Mouse (Mus musculus) left cerebral cortex, adult 2 months (tissue): ENCODE data around the gene Draxin. TPM values are rescaled to one million over a fixed set of nuclear protein-coding genes. Genes with fewer than 3 reads are reported as not detected.
A peak's percentile ranks its signal among the peaks of the same experiment; 100 is the strongest.

Source experiments
- DNase-seq, 2 experiments: peaks; one replicate each; pipeline ENCODE4 v3.0.0; 2021 to 2022; ENCODE audit warnings: low spot score in 2 of 2, mixed read lengths in 1 of 2; ENCODE audit errors: extremely low spot score in 1 of 2
- H3K27ac ChIP-seq: fragments of 200-600 bp; 2 replicates; pipeline ENCODE4 v1.8.1; 2022
- H3K4me3 ChIP-seq: fragments of 200-600 bp; 2 replicates; pipeline ENCODE4 v1.8.1; 2022
- CTCF ChIP-seq: fragments of 200-600 bp; IDR thresholded peaks from 2 replicates; pipeline ENCODE4 v1.8.1; 2022; ENCODE audit warnings: antibody characterized with exemption, mild to moderate bottlenecking, moderate library complexity
- intact Hi-C: fragments of 180-260 bp; cut with DNase I; formaldehyde crosslinking; loops from one replicate; pipeline ENCODE4 v1.15.1; 2025
- total RNA-seq, 2 experiments: library from RNA; stranded (reverse); gene quantifications; 2 replicates each; pipeline ENCODE4 v1.2.3; 2021

Gene Draxin
- total RNA-seq, 2 experiments from 2014 or later, result 0.20 to 0.30 TPM

DNA sequence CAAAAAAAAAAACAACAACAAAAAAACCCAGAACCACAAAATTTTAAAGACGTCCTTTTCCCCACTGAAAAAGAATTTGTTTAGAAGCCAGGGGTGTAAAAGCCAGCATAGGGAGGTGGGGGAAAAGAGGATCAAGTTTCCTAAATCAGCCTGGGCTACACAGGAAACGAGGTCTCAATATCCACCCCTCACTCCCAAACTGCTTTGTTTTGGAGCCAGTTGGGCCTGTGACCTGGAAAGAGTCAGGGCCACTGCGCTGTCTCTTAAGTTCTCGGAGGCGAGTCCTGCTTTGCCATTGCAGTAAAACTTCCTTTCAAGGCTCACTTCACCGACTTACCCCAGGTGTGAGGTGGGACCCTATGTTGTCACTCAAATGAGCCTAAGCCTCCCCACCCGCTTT, 19.7 kb upstream of the Draxin start:
- DNase-seq, result no peak
- intact Hi-C loops, result no loop called here
- Histone ChIP-seq H3K4me3 (no peak overlapping the region), H3K27ac (no peak overlapping the region)
- no peak for TF ChIP-seq CTCF

DNA sequence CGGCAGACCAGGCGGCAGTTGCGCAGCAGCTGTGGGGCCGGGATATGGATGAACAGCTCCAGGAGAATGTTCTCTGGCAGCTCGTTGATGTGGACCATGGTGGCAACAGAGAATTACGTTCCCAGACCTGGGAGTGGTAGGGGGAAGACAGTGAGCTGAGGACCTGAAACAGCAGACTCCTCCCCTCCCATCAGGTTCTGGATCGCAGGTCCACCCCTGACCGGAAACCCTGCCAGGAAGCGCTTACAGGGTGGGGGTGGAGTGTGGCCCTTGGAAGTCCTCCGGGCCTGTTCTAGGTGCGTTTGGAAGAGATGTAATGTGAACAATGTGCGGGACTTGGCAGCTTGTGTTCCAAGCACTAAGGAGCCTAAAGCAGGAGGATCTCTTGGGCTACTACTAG, 19.0 kb upstream of the Draxin start:
- no peak overlapping the region for H3K27ac ChIP-seq
- no peak for DNase-seq
- no peak overlapping the region for H3K4me3 ChIP-seq
- no peak for TF ChIP-seq CTCF
- intact Hi-C loops, result no loop called here

- Histone ChIP-seq H3K4me3 (no peak overlapping the region), H3K27ac (no peak overlapping the region)
- intact Hi-C loops, result no loop called here
- no peak for DNase-seq
- TF ChIP-seq CTCF, result no peak
Observed at GRCm38 (mm10) chr4:148147714-148148113, 17.2 kb upstream of the Draxin start.

DNA sequence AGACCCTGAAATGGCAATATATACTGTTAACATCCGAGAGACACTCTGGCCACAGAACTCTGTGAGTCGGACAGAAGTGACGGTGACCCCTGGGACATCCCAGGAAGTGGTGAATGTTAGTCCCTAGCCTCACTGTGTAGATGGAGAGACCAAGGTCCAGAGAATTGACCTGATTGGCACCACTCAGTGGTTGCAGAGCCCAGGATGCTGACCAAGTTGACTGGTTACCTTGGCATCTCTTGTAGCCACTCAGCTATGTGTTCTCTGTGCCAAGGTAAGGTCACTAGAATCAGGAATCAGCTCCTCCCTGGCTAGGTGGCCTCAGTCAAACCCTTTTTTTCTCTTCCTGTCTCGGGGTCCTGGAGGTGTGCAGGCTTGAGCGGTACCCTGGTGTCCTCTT, 13.2 kb upstream of the Draxin start:
- TF ChIP-seq CTCF, result no peak
- no peak for DNase-seq
- Histone ChIP-seq H3K27ac (no peak overlapping the region), H3K4me3 (no peak overlapping the region)
- intact Hi-C loops, result no loop called here

DNA sequence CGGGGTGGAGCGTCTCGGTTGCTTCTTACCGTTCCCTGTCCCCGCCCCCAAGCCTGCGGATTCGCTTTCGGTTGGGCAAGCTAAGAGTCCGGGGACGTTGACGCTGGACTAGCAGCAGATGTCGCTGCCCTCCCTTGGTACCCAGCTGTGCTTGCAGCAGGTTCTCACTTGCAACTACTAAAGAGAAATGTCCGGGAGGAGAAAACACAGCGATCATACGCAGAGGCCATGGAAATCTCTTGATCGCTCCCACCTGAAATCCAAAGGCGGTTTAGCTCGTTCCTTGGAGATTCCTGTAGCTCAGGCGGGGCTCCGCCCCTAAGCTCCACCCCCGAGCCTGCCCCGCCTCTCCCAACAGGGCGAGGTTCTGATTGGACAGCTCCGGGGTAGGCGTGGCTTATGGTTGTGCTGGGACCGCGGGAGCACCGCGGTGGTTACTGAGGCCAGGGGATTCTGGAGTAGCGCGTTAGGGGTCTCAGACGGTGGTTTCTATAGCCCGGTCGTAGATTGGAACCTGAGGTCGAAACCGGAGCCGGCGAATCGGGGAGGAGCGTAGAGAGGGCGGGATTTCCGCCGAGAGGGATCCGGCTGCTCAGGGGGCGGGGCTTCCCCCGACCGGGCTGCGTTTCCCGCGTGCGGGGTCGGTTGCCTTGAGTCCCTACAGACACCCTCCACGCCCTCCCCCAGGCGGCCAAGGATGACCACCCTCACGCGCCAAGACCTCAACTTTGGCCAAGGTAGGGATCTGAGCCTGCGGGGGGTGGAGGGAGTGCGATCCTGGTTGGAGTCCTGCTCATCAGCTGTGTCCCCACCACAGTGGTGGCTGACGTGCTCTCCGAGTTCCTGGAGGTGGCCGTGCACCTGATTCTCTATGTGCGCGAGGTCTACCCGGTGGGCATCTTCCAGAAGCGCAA, 9.9 kb upstream of the Draxin start:
- intact Hi-C loops, result loop anchor here (1.0 kb wide), 1 partner anchor 11 kb away; no protein-coding TSS in a partner anchor
- peak; percentile 88 to 91 for DNase-seq
- Histone ChIP-seq H3K4me3 (peak overlapping the region; percentile 91), H3K27ac (peak overlapping the region; percentile 91)
- peak; percentile 72 for TF ChIP-seq CTCF

DNA sequence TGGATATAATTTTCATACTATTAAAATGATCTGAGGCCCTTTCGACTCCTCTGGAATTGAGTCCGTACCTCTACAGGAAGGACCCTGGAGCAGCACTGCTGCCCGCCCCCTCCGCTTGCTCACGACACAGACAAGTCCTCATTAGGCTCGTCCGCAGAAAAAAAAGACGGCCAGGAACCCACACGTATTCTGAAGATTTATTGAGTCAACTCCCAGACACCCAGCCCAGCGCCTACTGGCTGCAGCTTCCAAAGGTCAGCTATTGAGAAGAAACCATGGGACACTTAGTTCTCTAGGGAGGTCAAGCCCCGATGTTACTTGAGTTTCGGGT, 9.2 kb upstream of the Draxin start:
- intact Hi-C loops, result loop anchor here (1.0 kb wide), 1 partner anchor 12 kb away; no protein-coding TSS in a partner anchor
- H3K27ac ChIP-seq, result peak overlapping the region; percentile 91; the same call in 1 of the 2 replicates

DNA sequence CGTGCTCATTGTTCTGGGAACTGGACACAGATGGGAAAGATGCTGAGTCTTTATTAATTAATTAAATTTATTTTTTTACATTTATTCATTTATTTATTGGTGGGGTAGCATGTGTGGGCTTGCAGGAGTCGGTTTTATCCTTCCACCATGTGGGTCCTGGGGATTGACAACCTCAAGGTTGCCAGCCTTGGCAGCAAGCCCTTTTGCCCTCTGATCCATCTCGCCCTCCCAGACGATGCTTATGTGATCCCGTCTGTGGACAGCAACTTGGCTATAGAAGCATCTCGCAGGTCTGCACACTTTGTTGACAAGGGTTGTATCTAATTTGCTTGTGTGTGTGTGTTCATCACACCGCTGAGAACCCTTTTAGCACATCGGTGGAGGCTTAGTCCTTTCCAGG, 7.0 kb upstream of the Draxin start:
- H3K27ac ChIP-seq, result no peak overlapping the region
- intact Hi-C loops, result no loop called here
- DNase-seq, result no peak
- no peak overlapping the region for H3K4me3 ChIP-seq
- TF ChIP-seq CTCF, result no peak

More for the DNA sequence above, 9.2 kb upstream of the Draxin start:
- peak overlapping the region; percentile 91 for H3K4me3 ChIP-seq
- TF ChIP-seq CTCF, result no peak
- DNase-seq, result no peak

- no peak for DNase-seq
- TF ChIP-seq CTCF, result no peak
- H3K27ac ChIP-seq, result no peak overlapping the region
- no peak overlapping the region for H3K4me3 ChIP-seq
- intact Hi-C loops, result no loop called here
Observed at GRCm38 (mm10) chr4:148134988-148135387, 4.5 kb upstream of the Draxin start.

- no peak overlapping the region for H3K4me3 ChIP-seq
- intact Hi-C loops, result no loop called here
- DNase-seq, result no peak
- TF ChIP-seq CTCF, result no peak
- H3K27ac ChIP-seq, result no peak overlapping the region
Observed at GRCm38 (mm10) chr4:148131497-148132081, 1.1 kb upstream of the Draxin start.

- DNase-seq, result no peak
- intact Hi-C loops, result no loop called here
- no peak within 1 kb of the TSS for H3K27ac ChIP-seq
- H3K4me3 ChIP-seq, result peak within 1 kb of the TSS; percentile 48
- TF ChIP-seq CTCF, result no peak
Observed at GRCm38 (mm10) chr4:148130133-148130532, 365 bp downstream of the Draxin start, which contains the start of gene Mad2l2. Mad2l2 (plus strand) TSS chr4:148130384.

DNA sequence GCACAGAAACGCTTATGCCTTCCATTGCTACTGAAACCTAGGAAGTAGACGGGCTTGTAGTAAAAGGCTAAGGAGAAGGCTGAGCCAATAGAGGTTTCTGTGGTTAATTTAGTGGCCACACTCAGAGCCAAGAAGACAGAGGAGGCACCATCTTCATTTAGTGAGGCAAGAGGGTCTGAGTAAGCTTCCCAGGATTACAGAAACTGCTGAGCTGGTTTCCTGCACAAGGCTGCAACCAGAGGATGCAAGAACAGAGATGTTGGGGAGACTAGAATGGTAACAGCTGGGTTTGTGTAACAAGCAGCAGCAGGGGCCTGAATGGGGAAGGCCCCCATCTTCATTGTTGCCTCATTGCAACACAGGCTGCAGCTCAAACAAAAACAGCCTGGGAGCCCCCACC, 1.8 kb downstream of the Draxin start:
- DNase-seq, result no peak
- intact Hi-C loops, result no loop called here
- Histone ChIP-seq H3K27ac (no peak overlapping the region), H3K4me3 (no peak overlapping the region)
- no peak for TF ChIP-seq CTCF

GRCm38 (mm10) chr4:148128241-148128640, 2.3 kb downstream of the Draxin start:
- Histone ChIP-seq H3K27ac (no peak overlapping the region), H3K4me3 (no peak overlapping the region)
- no peak for TF ChIP-seq CTCF
- intact Hi-C loops, result no loop called here
- DNase-seq, result no peak
